Mouse (Mus musculus) lung, adult 2 months (tissue): ENCODE results near the gene Dcun1d5.

Experiments
- CTCF ChIP-seq: fragments of 200-500 bp; IDR thresholded peaks from 2 replicates; pipeline ENCODE4 v1.5.1; 2011; ENCODE audit warnings: mild to moderate bottlenecking, low read length, control low read depth; ENCODE audit not compliant: insufficient read depth
- POLR2A ChIP-seq: fragments of 200-500 bp; IDR thresholded peaks from 2 replicates; pipeline ENCODE4 v1.6.1; 2011; ENCODE audit warnings: low read depth, mild to moderate bottlenecking, control low read depth, low read length, borderline replicate concordance; ENCODE audit errors: extremely low read depth

DNA sequence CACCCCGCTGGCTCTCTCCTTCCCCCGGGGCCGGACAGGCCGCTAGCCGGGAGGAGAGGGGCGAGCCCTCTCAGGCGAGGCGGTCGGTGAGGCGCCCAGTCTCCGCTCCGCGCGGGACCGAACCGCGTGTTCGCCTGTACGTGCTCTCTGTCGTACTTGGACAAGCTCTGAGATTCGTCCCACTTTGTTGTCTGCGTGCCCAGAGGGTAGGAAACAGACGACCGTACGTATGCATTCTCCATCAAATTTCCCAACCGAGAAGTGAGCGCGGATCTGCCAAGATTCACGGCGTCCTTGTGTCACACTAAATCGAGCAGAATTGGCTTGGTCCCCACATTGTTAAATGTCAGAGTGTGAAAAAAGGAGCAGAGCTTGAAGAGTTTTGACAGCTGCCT, 574 bp downstream of the Dcun1d5 start:
- TF ChIP-seq CTCF (no peak), POLR2A (no peak)
